Mouse (Mus musculus) megakaryocyte, embryonic 14.5 days (primary cell): ENCODE measurements around the gene Sgcd. TPM values are rescaled to one million over a fixed set of nuclear protein-coding genes. Genes with fewer than 3 reads are reported as not detected.

Experiments used
- H3K27me3 ChIP-seq: replicated peaks from 2 replicates; pipeline ENCODE3; 2012; ENCODE audit warnings: inconsistent platforms
- H3K36me3 ChIP-seq: replicated peaks from 2 replicates; pipeline ENCODE3; 2012; ENCODE audit warnings: low read length, inconsistent platforms, mixed read lengths
- H3K4me1 ChIP-seq: 2 replicates; pipeline ENCODE4 v1.6.1; 2012; ENCODE audit warnings: inconsistent platforms
- H3K4me3 ChIP-seq: replicated peaks from 2 replicates; pipeline ENCODE3; 2012; ENCODE audit warnings: moderate library complexity, mild to moderate bottlenecking, inconsistent platforms
- H3K9me3 ChIP-seq: 2 replicates; pipeline ENCODE4 v1.6.1; 2012; ENCODE audit warnings: inconsistent platforms
- FLI1 ChIP-seq: IDR thresholded peaks from 2 replicates; pipeline ENCODE4 v1.6.1; 2012; ENCODE audit warnings: low read length, inconsistent platforms, mixed read lengths
- GATA1 ChIP-seq: IDR thresholded peaks from 3 replicates; pipeline ENCODE4 v1.6.1; 2012; ENCODE audit warnings: mixed read lengths, low read length, inconsistent platforms, borderline replicate concordance
- polyA plus RNA-seq: library from polyadenylated mRNA; stranded (reverse); fragments of >175 nt; gene quantifications from 2 replicates; pipeline ENCODE4 v1.2.3, GENCODE M21; 2012; ENCODE audit warnings: low replicate concordance; ENCODE audit not compliant: insufficient read depth

Gene Sgcd
- polyA plus RNA-seq, 1 experiment = not detected

GRCm38 (mm10) chr11:47247703-47248344 lies 740.9 kb downstream of the Sgcd start:
- Histone ChIP-seq H3K4me1 (peaks cover 5% of the 10 kb centered on the region; the same call in 1 of the 2 replicates), H3K9me3 (0 out of 2 replicates have a peak, but pooled peaks cover 10% of the 10 kb centered on the region), H3K4me3 (no peak overlapping the region), H3K36me3 (no peaks in the 10 kb centered on the region), H3K27me3 (no peaks in the 10 kb centered on the region)
- TF ChIP-seq FLI1 = no peak
- no peak for TF ChIP-seq GATA1

GRCm38 (mm10) chr11:47242401-47242800 lies 746.4 kb downstream of the Sgcd start:
- no peak overlapping the region for H3K4me3 ChIP-seq
- H3K9me3 ChIP-seq = 0 out of 2 replicates have a peak, but pooled peaks cover 10% of the 10 kb centered on the region
- H3K27me3 ChIP-seq = no peaks in the 10 kb centered on the region
- H3K4me1 ChIP-seq = no peaks in the 10 kb centered on the region
- no peaks in the 10 kb centered on the region for H3K36me3 ChIP-seq
- no peak for TF ChIP-seq FLI1
- no peak for TF ChIP-seq GATA1

GRCm38 (mm10) chr11:47228222-47228621 lies 760.5 kb downstream of the Sgcd start:
- H3K4me3 ChIP-seq = no peak overlapping the region
- H3K9me3 ChIP-seq = no peaks in the 10 kb centered on the region
- TF ChIP-seq FLI1 (no peak), GATA1 (no peak)
- no peaks in the 10 kb centered on the region for H3K27me3 ChIP-seq
- H3K36me3 ChIP-seq = no peaks in the 10 kb centered on the region
- no peaks in the 10 kb centered on the region for H3K4me1 ChIP-seq

GRCm38 (mm10) chr11:47224148-47224547 lies 764.6 kb downstream of the Sgcd start:
- H3K27me3 ChIP-seq = no peaks in the 10 kb centered on the region
- no peak overlapping the region for H3K4me3 ChIP-seq
- no peak for TF ChIP-seq FLI1
- TF ChIP-seq GATA1 = no peak
- no peaks in the 10 kb centered on the region for H3K36me3 ChIP-seq
- peaks cover 7% of the 10 kb centered on the region for H3K4me1 ChIP-seq
- peaks cover 2% of the 10 kb centered on the region; the same call in 1 of the 2 replicates for H3K9me3 ChIP-seq

GRCm38 (mm10) chr11:47211531-47211930 lies 777.2 kb downstream of the Sgcd start:
- H3K36me3 ChIP-seq = no peaks in the 10 kb centered on the region
- no peaks in the 10 kb centered on the region for H3K27me3 ChIP-seq
- no peaks in the 10 kb centered on the region for H3K4me1 ChIP-seq
- H3K4me3 ChIP-seq = no peak overlapping the region
- TF ChIP-seq FLI1 (no peak), GATA1 (no peak)
- H3K9me3 ChIP-seq = no peaks in the 10 kb centered on the region

- no peaks in the 10 kb centered on the region for H3K4me1 ChIP-seq
- H3K36me3 ChIP-seq = no peaks in the 10 kb centered on the region
- H3K9me3 ChIP-seq = no peaks in the 10 kb centered on the region
- TF ChIP-seq GATA1 = no peak
- no peak overlapping the region for H3K4me3 ChIP-seq
- H3K27me3 ChIP-seq = no peaks in the 10 kb centered on the region
Observed at GRCm38 (mm10) chr11:47206461-47206860, 782.3 kb downstream of the Sgcd start.

- TF ChIP-seq GATA1 (no peak), FLI1 (no peak)
Observed at GRCm38 (mm10) chr11:47199106-47199505, 789.7 kb downstream of the Sgcd start.

GRCm38 (mm10) chr11:47188556-47188955 lies 800.2 kb downstream of the Sgcd start:
- no peaks in the 10 kb centered on the region for H3K4me1 ChIP-seq
- no peaks in the 10 kb centered on the region for H3K36me3 ChIP-seq
- no peaks in the 10 kb centered on the region for H3K9me3 ChIP-seq
- H3K4me3 ChIP-seq = no peak overlapping the region
- no peaks in the 10 kb centered on the region for H3K27me3 ChIP-seq
- TF ChIP-seq FLI1 (no peak), GATA1 (no peak)

More at GRCm38 (mm10) chr11:47199106-47199505, 789.7 kb downstream of the Sgcd start:
- no peaks in the 10 kb centered on the region for H3K36me3 ChIP-seq
- peaks cover 2% of the 10 kb centered on the region for H3K27me3 ChIP-seq
- H3K9me3 ChIP-seq = no peaks in the 10 kb centered on the region
- H3K4me3 ChIP-seq = no peak overlapping the region
- H3K4me1 ChIP-seq = no peaks in the 10 kb centered on the region

- no peaks in the 10 kb centered on the region for H3K27me3 ChIP-seq
- 0 out of 2 replicates have a peak, but pooled peaks cover 4% of the 10 kb centered on the region for H3K4me1 ChIP-seq
- TF ChIP-seq FLI1 (no peak), GATA1 (no peak)
- H3K36me3 ChIP-seq = no peaks in the 10 kb centered on the region
- H3K9me3 ChIP-seq = no peaks in the 10 kb centered on the region
- H3K4me3 ChIP-seq = no peak overlapping the region
Observed at GRCm38 (mm10) chr11:47174977-47175376, 813.8 kb downstream of the Sgcd start.

GRCm38 (mm10) chr11:47170926-47171625 lies 817.7 kb downstream of the Sgcd start:
- H3K4me1 ChIP-seq = 0 out of 2 replicates have a peak, but pooled peaks cover 4% of the 10 kb centered on the region
- H3K4me3 ChIP-seq = no peak overlapping the region
- no peaks in the 10 kb centered on the region for H3K27me3 ChIP-seq
- H3K9me3 ChIP-seq = no peaks in the 10 kb centered on the region
- no peaks in the 10 kb centered on the region for H3K36me3 ChIP-seq
- TF ChIP-seq GATA1 = no peak
- TF ChIP-seq FLI1 = no peak
